ENCODE assay signal across 8 mouse cellular contexts in genomic region chr12:36155141-36155641, GRCm38 (mm10). TPM values are rescaled to one million over a fixed set of nuclear protein-coding genes. Genes with fewer than 3 reads are reported as not detected.
DNase-seq lines count a peak whose midpoint lies in the region; ATAC-seq lines count a peak whose summit lies in the region.

No protein-coding gene starts in this region.

- intact Hi-C loops in left cerebral cortex, postnatal 14 days (cut with DNase I) = loop anchor here (5.0 to 10.0 kb wide), 2 partner anchors 110 to 258 kb away; partner anchors contain the start of gene Tspan13

- peak; percentile 12 for DNase-seq in Muller cell, postnatal 12 days (ENCODE audit: inconsistent ontology term)
- DNase-seq in left cerebral cortex, postnatal 14 days (ENCODE audit: low spot score in 2 of 2) = peak; percentile 34 to 45
- DNase-seq in midbrain, embryonic 11.5 days (ENCODE audit: low spot score, missing footprints) = peak; percentile 92

- ATAC-seq in erythroblast, adult 5-6 weeks (replicated peaks; ENCODE audit: low FRiP score, poor library complexity, severe bottlenecking) = no peak
- ATAC-seq in embryonic facial prominence, embryonic 15.5 days (ENCODE audit: insufficient number of reproducible peaks, low FRiP score, low TSS enrichment, low read depth) = no peak
- ATAC-seq in hindbrain, embryonic 15.5 days (ENCODE audit: low FRiP score, low read depth) = no peak
- no peak for ATAC-seq in midbrain, embryonic 11.5 days (ENCODE audit: low FRiP score)
- no peak for ATAC-seq in stomach, embryonic 16.5 days (ENCODE audit: insufficient read depth, low FRiP score)

- peak overlapping the region; percentile 80 for H3K9ac ChIP-seq in embryonic facial prominence, embryonic 15.5 days
- peak overlapping the region; percentile 96 for H3K9ac ChIP-seq in hindbrain, embryonic 15.5 days
- H3K9ac ChIP-seq in midbrain, embryonic 11.5 days (ENCODE audit: low read length) = peak overlapping the region; percentile 87
- peak overlapping the region; percentile 93 for H3K9ac ChIP-seq in stomach, embryonic 16.5 days (ENCODE audit: low read length)

- H3K4me2 ChIP-seq in embryonic facial prominence, embryonic 15.5 days (replicated peaks) = peak overlapping the region; percentile 74
- H3K4me2 ChIP-seq in hindbrain, embryonic 15.5 days = peak overlapping the region; percentile 68
- peak overlapping the region; percentile 80 for H3K4me2 ChIP-seq in midbrain, embryonic 11.5 days
- H3K4me2 ChIP-seq in stomach, embryonic 16.5 days (ENCODE audit: low read depth, low read length) = peak overlapping the region; percentile 94

- no peaks in the 10 kb centered on the region for H3K9me3 ChIP-seq in erythroblast, embryonic 14.5 days (ENCODE audit: control insufficient read depth, low read length)
- no peaks in the 10 kb centered on the region for H3K9me3 ChIP-seq in embryonic facial prominence, embryonic 15.5 days (replicated peaks)
- H3K9me3 ChIP-seq in hindbrain, embryonic 15.5 days = no peaks in the 10 kb centered on the region
- no peaks in the 10 kb centered on the region for H3K9me3 ChIP-seq in midbrain, embryonic 11.5 days (ENCODE audit: control insufficient read depth, low read length)
- no peaks in the 10 kb centered on the region for H3K9me3 ChIP-seq in stomach, embryonic 16.5 days (replicated peaks; ENCODE audit: control insufficient read depth, low read length)

- WGBS in embryonic facial prominence, embryonic 15.5 days = 12% methylated on average over 8 of the region's 8 CpGs
- 8% methylated on average over 8 of the region's 8 CpGs for WGBS in hindbrain, embryonic 15.5 days
- 20% methylated on average over 8 of the region's 8 CpGs for WGBS in midbrain, embryonic 11.5 days
- 12% methylated on average over 8 of the region's 8 CpGs for WGBS in stomach, embryonic 16.5 days

- H3K27ac ChIP-seq in embryonic facial prominence, embryonic 15.5 days (replicated peaks) = no peak overlapping the region
- peak overlapping the region; percentile 96 for H3K27ac ChIP-seq in hindbrain, embryonic 15.5 days (replicated peaks)
- H3K27ac ChIP-seq in midbrain, embryonic 11.5 days (ENCODE audit: low read depth, low read length) = no peak overlapping the region
- H3K27ac ChIP-seq in stomach, embryonic 16.5 days (ENCODE audit: low read length) = no peak overlapping the region

- peak overlapping the region; percentile 90 for H3K4me3 ChIP-seq in erythroblast, embryonic 14.5 days (replicated peaks)
- peak overlapping the region; percentile 83 for H3K4me3 ChIP-seq in embryonic facial prominence, embryonic 15.5 days (replicated peaks)
- peak overlapping the region; percentile 95 for H3K4me3 ChIP-seq in hindbrain, embryonic 15.5 days
- H3K4me3 ChIP-seq in midbrain, embryonic 11.5 days (ENCODE audit: low read depth, low read length) = peak overlapping the region; percentile 84
- peak overlapping the region; percentile 95 for H3K4me3 ChIP-seq in stomach, embryonic 16.5 days (replicated peaks; ENCODE audit: low read length)

- peaks cover 42% of the 10 kb centered on the region for H3K4me1 ChIP-seq in erythroblast, embryonic 14.5 days (ENCODE audit: control insufficient read depth)
- peaks cover 23% of the 10 kb centered on the region; the same call in 1 of the 2 replicates for H3K4me1 ChIP-seq in embryonic facial prominence, embryonic 15.5 days
- peaks cover 32% of the 10 kb centered on the region for H3K4me1 ChIP-seq in hindbrain, embryonic 15.5 days (replicated peaks)
- peaks cover 11% of the 10 kb centered on the region for H3K4me1 ChIP-seq in midbrain, embryonic 11.5 days (ENCODE audit: control insufficient read depth, insufficient read depth, low read length)
- H3K4me1 ChIP-seq in stomach, embryonic 16.5 days (ENCODE audit: control insufficient read depth, insufficient read depth, low read length) = peaks cover 23% of the 10 kb centered on the region

- no peaks in the 10 kb centered on the region for H3K27me3 ChIP-seq in erythroblast, embryonic 14.5 days (ENCODE audit: control insufficient read depth)
- H3K27me3 ChIP-seq in embryonic facial prominence, embryonic 15.5 days = no peaks in the 10 kb centered on the region
- H3K27me3 ChIP-seq in hindbrain, embryonic 15.5 days = no peaks in the 10 kb centered on the region
- no peaks in the 10 kb centered on the region for H3K27me3 ChIP-seq in midbrain, embryonic 11.5 days (ENCODE audit: control insufficient read depth, insufficient read depth, low read length)
- no peaks in the 10 kb centered on the region for H3K27me3 ChIP-seq in stomach, embryonic 16.5 days (ENCODE audit: control insufficient read depth, insufficient read depth, low read length)

- no peaks in the 10 kb centered on the region for H3K36me3 ChIP-seq in erythroblast, embryonic 14.5 days (ENCODE audit: control insufficient read depth)
- H3K36me3 ChIP-seq in embryonic facial prominence, embryonic 15.5 days = no peaks in the 10 kb centered on the region
- H3K36me3 ChIP-seq in hindbrain, embryonic 15.5 days = no peaks in the 10 kb centered on the region
- H3K36me3 ChIP-seq in midbrain, embryonic 11.5 days (ENCODE audit: control insufficient read depth, insufficient read depth, low read length) = no peaks in the 10 kb centered on the region
- H3K36me3 ChIP-seq in stomach, embryonic 16.5 days (ENCODE audit: control insufficient read depth, insufficient read depth, low read length) = 0 out of 2 replicates have a peak, but pooled peaks cover 2% of the 10 kb centered on the region

RNA-seq across cellular contexts. Expression of gene Ankmy2, which starts 1.7 kb away (rescaled TPM):
- 0.04 and 0.07 TPM in 2 replicates for polyA plus RNA-seq in erythroblast, embryonic 14.5 days (2012)
- 3.1 and 4.0 TPM in 2 replicates for total RNA-seq in erythroblast, adult 5-6 weeks (2015; ENCODE audit: low replicate concordance)
- total RNA-seq in erythroblast, adult 5-6 weeks (2017; ENCODE audit: low replicate concordance) = 4.4 and 9.1 TPM in 2 replicates
- polyA plus RNA-seq in embryonic facial prominence, embryonic 15.5 days (2015; fragmentation: Nextera tagmentation; extraction: Ambion mirVana) = 34.8 and 35.4 TPM in 2 replicates
- polyA plus RNA-seq in hindbrain, embryonic 15.5 days (2015; fragmentation: Nextera tagmentation; extraction: Ambion mirVana) = 67.7 and 75.4 TPM in 2 replicates
- total RNA-seq in left cerebral cortex, postnatal 14 days (2021) = 10 to 100 TPM; 50.3 to 53.3 TPM
- polyA plus RNA-seq in midbrain, embryonic 11.5 days (2014; fragmentation: Nextera tagmentation; extraction: Ambion mirVana) = 30.9 and 33.8 TPM in 2 replicates
- polyA plus RNA-seq in stomach, embryonic 16.5 days (2015; fragmentation: Nextera tagmentation; extraction: Ambion mirVana) = 40.8 and 44.3 TPM in 2 replicates

RNA-seq across cellular contexts. Expression of gene Bzw2, which starts 2.7 kb away (rescaled TPM):
- 0.20 and 0.22 TPM in 2 replicates for polyA plus RNA-seq in erythroblast, embryonic 14.5 days (2012)
- 18.4 and 19.4 TPM in 2 replicates for total RNA-seq in erythroblast, adult 5-6 weeks (2015; ENCODE audit: low replicate concordance)
- total RNA-seq in erythroblast, adult 5-6 weeks (2017; ENCODE audit: low replicate concordance) = 14.8 and 18.3 TPM in 2 replicates
- polyA plus RNA-seq in embryonic facial prominence, embryonic 15.5 days (2015; fragmentation: Nextera tagmentation; extraction: Ambion mirVana) = 164 and 177 TPM in 2 replicates
- polyA plus RNA-seq in hindbrain, embryonic 15.5 days (2015; fragmentation: Nextera tagmentation; extraction: Ambion mirVana) = 343 and 347 TPM in 2 replicates
- total RNA-seq in left cerebral cortex, postnatal 14 days (2021) = 10 to 100 TPM; 72.2 to 78.2 TPM
- polyA plus RNA-seq in midbrain, embryonic 11.5 days (2014; fragmentation: Nextera tagmentation; extraction: Ambion mirVana) = 292 and 312 TPM in 2 replicates
- 175 and 181 TPM in 2 replicates for polyA plus RNA-seq in stomach, embryonic 16.5 days (2015; fragmentation: Nextera tagmentation; extraction: Ambion mirVana)

Comparison
In these comparisons a context has a peak if more than half of its experiments do, and no peak if none do; other contexts are left out.
1. DNase-seq: peak in every context shown above with its lines; median percentile 92 in midbrain, embryonic 11.5 days; 40 in left cerebral cortex, postnatal 14 days; 12 in Muller cell, postnatal 12 days.
2. RNA of gene Ankmy2, which starts 1.7 kb away (polyA plus RNA-seq): 67.7 to 75.4 TPM in hindbrain, embryonic 15.5 days, 40.8 to 44.3 TPM in stomach, embryonic 16.5 days, 34.8 to 35.4 TPM in embryonic facial prominence, embryonic 15.5 days and 30.9 to 33.8 TPM in midbrain, embryonic 11.5 days; 0.04 to 0.07 TPM in erythroblast, embryonic 14.5 days; every median in the first group is over 10 times any median in the second.
3. RNA of gene Bzw2, which starts 2.7 kb away (polyA plus RNA-seq): 343 to 347 TPM in hindbrain, embryonic 15.5 days, 292 to 312 TPM in midbrain, embryonic 11.5 days, 175 to 181 TPM in stomach, embryonic 16.5 days and 164 to 177 TPM in embryonic facial prominence, embryonic 15.5 days; 0.20 to 0.22 TPM in erythroblast, embryonic 14.5 days; every median in the first group is over 100 times any median in the second.
4. Peak in every context shown above with its lines, with median percentiles within 50 percentile points of each other: H3K4me3 ChIP-seq, H3K4me2 ChIP-seq and H3K9ac ChIP-seq.